Mouse (Mus musculus) limb, embryonic 10.5 days (tissue): ENCODE measurements around the gene Ssb. TPM values are rescaled to one million over a fixed set of nuclear protein-coding genes. Genes with fewer than 3 reads are reported as not detected.

Experiments
- DNase-seq: peaks from one replicate; pipeline ENCODE4 v3.0.0-alpha.2; 2017; ENCODE audit warnings: low spot score
- H3K27ac ChIP-seq: fragments of 300-500 bp; sonication (generic); 2 replicates; pipeline ENCODE4 v1.5.1; 2016; ENCODE audit warnings: mild to moderate bottlenecking
- H3K27me3 ChIP-seq: fragments of 300-500 bp; sonication (generic); 2 replicates; pipeline ENCODE4 v1.6.1; 2016; ENCODE audit warnings: low read depth, mild to moderate bottlenecking; ENCODE audit not compliant: poor library complexity, severe bottlenecking
- H3K36me3 ChIP-seq: fragments of 300-500 bp; sonication (generic); 2 replicates; pipeline ENCODE4 v1.6.1; 2016; ENCODE audit warnings: mild to moderate bottlenecking, moderate library complexity
- H3K4me1 ChIP-seq: fragments of 300-500 bp; sonication (generic); 2 replicates; pipeline ENCODE4 v1.6.1; 2016
- H3K4me3 ChIP-seq: fragments of 300-500 bp; sonication (generic); 2 replicates; pipeline ENCODE4 v1.5.1; 2016; ENCODE audit warnings: mild to moderate bottlenecking, moderate library complexity
- H3K9me3 ChIP-seq: fragments of 300-500 bp; sonication (generic); replicated peaks from 2 replicates; pipeline ENCODE4 v1.6.1; 2016; ENCODE audit warnings: mild to moderate bottlenecking
- WGBS: fragments of 180-500 bp; shearing (Covaris S2); methylation state at CpG from one replicate; pipeline ENCODE4 v1.1.7; 2016; 5-methylcytosine and 5-hydroxymethylcytosine counted together
- polyA plus RNA-seq: library from polyadenylated mRNA; unstranded; fragments of >200 nt; fragmentation: Nextera tagmentation; extraction: Ambion mirVana; gene quantifications from 2 replicates; pipeline ENCODE4 v1.2.1, GENCODE M21; 2016

Ssb gene
- polyA plus RNA-seq, 1 experiment from 2014 or later, result 347 TPM

GRCm38 (mm10) chr2:69917301-69917700, 55.9 kb downstream of the Ssb start:
- Histone ChIP-seq H3K27ac (no peak overlapping the region), H3K27me3 (no peaks in the 10 kb centered on the region), H3K36me3 (peaks cover 61% of the 10 kb centered on the region), H3K4me3 (no peak overlapping the region), H3K4me1 (no peaks in the 10 kb centered on the region), H3K9me3 (no peaks in the 10 kb centered on the region)
- DNase-seq, result no peak
- WGBS, result 91% methylated on average over 3 of the region's 3 CpGs

Other genes starting within 250 kb of the Ssb start
- 16.1 and 16.8 TPM in 2 replicates for gene Bbs5, start 214.4 kb upstream of the Ssb start, polyA plus RNA-seq
- 0.30 and 1.1 TPM in 2 replicates for gene Klhl41, start 191.4 kb upstream of the Ssb start, polyA plus RNA-seq
- 15.0 and 15.9 TPM in 2 replicates for gene Fastkd1, start 148.0 kb upstream of the Ssb start, polyA plus RNA-seq
- gene Ppig, start 139.0 kb upstream of the Ssb start, polyA plus RNA-seq, result 109 and 135 TPM in 2 replicates
- 1.3 and 2.1 TPM in 2 replicates for gene Ccdc173, start 72.0 kb upstream of the Ssb start, polyA plus RNA-seq
- gene Phospho2, start 71.9 kb upstream of the Ssb start, polyA plus RNA-seq, result 22.0 and 27.1 TPM in 2 replicates
- 24.8 and 30.8 TPM in 2 replicates for gene Klhl23, start 39.6 kb upstream of the Ssb start, polyA plus RNA-seq
- 44.5 and 47.3 TPM in 2 replicates for gene Mettl5, start 24.1 kb downstream of the Ssb start, polyA plus RNA-seq
- gene Ubr3, start 35.7 kb downstream of the Ssb start, polyA plus RNA-seq, result 13.6 and 13.8 TPM in 2 replicates
- not detected in 2 replicates for gene Myo3b, start 177.6 kb downstream of the Ssb start, polyA plus RNA-seq